Mouse (Mus musculus) myocyte (in vitro differentiated cells): ENCODE results near the gene Taf6l.

Experiments used
- MAX ChIP-seq: IDR thresholded peaks from one replicate; pipeline ENCODE4 v1.6.1; 2011; ENCODE audit warnings: low read depth, mild to moderate bottlenecking, control low read depth
- MYOD1 ChIP-seq, 3 experiments: IDR thresholded peaks; one replicate each; pipeline ENCODE4 v1.6.1; 2011; ENCODE audit warnings: control low read depth in 2 of 3, low read depth in 2 of 3, mild to moderate bottlenecking in 2 of 3, moderate library complexity in 1 of 3; ENCODE audit not compliant: insufficient read length in 2 of 3, control insufficient read depth in 1 of 3
- POLR2A ChIP-seq: IDR thresholded peaks from one replicate; pipeline ENCODE4 v1.6.1; 2011; ENCODE audit warnings: low read depth, mild to moderate bottlenecking, control low read depth, moderate library complexity; ENCODE audit not compliant: insufficient read length
- REST ChIP-seq: IDR thresholded peaks from one replicate; pipeline ENCODE4 v1.6.1; 2011; ENCODE audit warnings: mild to moderate bottlenecking, control low read depth, moderate library complexity; ENCODE audit not compliant: insufficient read depth, insufficient read length
- USF1 ChIP-seq: IDR thresholded peaks from one replicate; pipeline ENCODE4 v1.6.1; 2011; ENCODE audit warnings: low read depth, mild to moderate bottlenecking, control low read depth, moderate library complexity

DNA sequence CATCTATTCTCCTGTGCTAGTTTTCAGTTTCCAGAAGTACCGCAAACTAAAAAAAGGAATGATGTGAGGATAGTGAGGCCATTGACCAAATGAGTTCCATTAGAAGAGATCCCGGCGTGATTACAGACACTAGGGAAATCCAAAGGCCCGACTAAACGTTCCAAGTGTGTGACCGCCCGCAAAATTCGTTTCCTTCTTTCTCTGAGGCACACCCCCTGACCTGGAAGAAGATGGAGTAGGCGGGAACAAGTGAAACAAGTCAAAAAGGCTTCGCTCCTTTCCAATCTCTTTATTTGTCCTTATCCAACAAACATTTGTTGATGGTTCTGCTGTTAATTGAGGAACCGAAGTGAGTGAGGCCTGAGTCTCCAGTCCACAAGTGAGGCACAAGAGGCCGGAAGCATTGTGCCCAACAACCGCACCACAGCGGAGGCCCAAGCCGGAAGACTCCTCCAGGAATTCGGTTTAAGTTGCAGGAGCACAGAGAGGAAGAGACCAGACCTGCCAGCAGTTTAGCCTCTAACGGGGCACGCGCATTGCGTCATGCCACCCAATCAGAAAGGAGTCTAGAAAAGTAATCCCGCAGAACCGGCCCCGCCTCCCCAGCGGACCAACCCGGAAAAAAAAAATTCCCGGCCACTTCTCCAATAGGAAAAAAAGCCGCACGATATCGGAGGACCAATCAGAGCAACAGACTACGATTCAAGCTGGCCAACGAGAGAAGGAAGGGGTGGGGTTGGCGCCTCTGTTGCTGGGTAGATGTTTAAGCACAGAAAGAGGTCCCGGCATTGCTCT is 32.8 kb upstream of the Taf6l start, which contains the start of gene Ttc9c:
- TF ChIP-seq USF1, result no peak
- TF ChIP-seq REST, result no peak
- TF ChIP-seq POLR2A, result peak; percentile 69
- TF ChIP-seq MAX, result no peak
- no peak for TF ChIP-seq MYOD1 (IDR thresholded peaks at IDR 0.05; ENCODE audit: control insufficient read depth in 1 of 3, insufficient read length in 2 of 3, low read depth in 2 of 3)
